Mouse (Mus musculus) CH12.LX (cell line): ENCODE results near the gene Plce1.

Experiments used
- CHD2 ChIP-seq: IDR thresholded peaks from 2 replicates; pipeline ENCODE4 v1.6.1; 2011; ENCODE audit warnings: low read length, improper control_type of control experiment
- CTCF ChIP-seq, 2 experiments: IDR thresholded peaks in 1 of 2; conservative IDR thresholded peaks in 1 of 2; 2 replicates each; pipeline ENCODE4 v1.5.1; 2011 to 2012; ENCODE audit warnings: low read depth in 2 of 2, low read length in 2 of 2, improper control_type of control experiment in 1 of 2, inconsistent platforms in 1 of 2, mild to moderate bottlenecking in 1 of 2, moderate library complexity in 1 of 2
- MAFK ChIP-seq: IDR thresholded peaks from 2 replicates; pipeline ENCODE4 v1.6.1; 2011; ENCODE audit warnings: low read length, improper control_type of control experiment; ENCODE audit not compliant: insufficient replicate concordance
- POLR2AphosphoS2 ChIP-seq: IDR thresholded peaks from 2 replicates; pipeline ENCODE4 v1.6.1; 2011; ENCODE audit warnings: low read depth, low read length, improper control_type of control experiment
- TBP ChIP-seq: conservative IDR thresholded peaks from 2 replicates; pipeline ENCODE4 v1.6.1; 2011; ENCODE audit warnings: low read depth, low read length, improper control_type of control experiment
- USF2 ChIP-seq: conservative IDR thresholded peaks from 2 replicates; pipeline ENCODE4 v1.6.1; 2011; ENCODE audit warnings: low read depth, low read length, improper control_type of control experiment

DNA sequence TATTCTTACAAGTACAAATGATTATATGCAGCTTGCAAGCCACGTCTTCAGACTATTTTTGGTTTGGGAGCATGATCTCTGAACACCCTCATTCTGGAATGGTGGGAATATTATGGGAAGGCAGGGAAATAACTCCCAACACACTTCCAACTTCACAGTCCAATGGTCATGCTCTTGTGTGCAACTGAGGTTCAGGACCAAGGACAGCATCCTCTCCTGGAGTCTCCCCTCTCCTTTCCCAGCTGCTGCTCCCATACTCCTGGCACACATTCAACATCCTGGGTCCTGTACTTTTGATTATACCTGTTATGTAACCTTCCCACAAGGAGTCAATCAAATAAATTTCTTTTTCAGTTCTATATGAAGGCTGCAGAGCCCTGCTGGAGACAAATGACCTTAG lies 77.9 kb downstream of the Plce1 start:
- no peak for TF ChIP-seq TBP
- no peak for TF ChIP-seq POLR2AphosphoS2
- no peak for TF ChIP-seq CTCF (conservative IDR thresholded peaks at IDR 0.05 in 1 of 2, IDR thresholded peaks at IDR 0.05 in 1 of 2; ENCODE audit: low read depth in 2 of 2, low read length in 2 of 2)
- TF ChIP-seq MAFK, result no peak
- no peak for TF ChIP-seq CHD2
- TF ChIP-seq USF2, result no peak
